Mouse (Mus musculus): ENCODE measurements around the gene Msx2.

Gene Msx2

DNA sequence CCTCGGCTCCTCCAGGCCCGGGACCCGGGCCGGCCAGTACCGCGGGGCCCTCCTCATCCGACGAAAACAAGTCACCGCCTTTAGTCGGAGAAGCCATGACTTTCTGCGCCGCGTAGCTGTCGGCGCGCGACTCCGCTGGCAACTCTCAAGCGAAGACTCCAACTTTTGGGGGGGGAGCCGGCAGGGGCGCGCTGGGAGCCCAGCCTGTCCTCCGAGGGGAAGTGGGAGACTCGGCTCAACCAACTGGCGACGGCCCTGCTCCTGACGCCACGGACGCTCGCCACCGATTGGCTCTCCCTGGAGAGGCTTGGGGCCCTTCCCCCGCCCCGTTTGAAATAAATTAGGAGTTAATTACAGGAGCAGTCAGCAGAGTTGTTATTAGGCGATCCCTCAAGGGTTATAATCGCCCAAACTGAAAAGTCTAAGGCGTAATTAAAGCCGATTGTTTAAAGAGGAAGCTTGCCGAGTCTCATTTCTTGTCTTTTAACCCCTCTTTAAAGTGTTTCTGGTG, at the start of gene Msx2:
TSS of gene Msx2 (minus strand) at position 461 of the 511 bp plus-strand sequence.
- peak; percentile 12 to 13 for DNase-seq

DNA sequence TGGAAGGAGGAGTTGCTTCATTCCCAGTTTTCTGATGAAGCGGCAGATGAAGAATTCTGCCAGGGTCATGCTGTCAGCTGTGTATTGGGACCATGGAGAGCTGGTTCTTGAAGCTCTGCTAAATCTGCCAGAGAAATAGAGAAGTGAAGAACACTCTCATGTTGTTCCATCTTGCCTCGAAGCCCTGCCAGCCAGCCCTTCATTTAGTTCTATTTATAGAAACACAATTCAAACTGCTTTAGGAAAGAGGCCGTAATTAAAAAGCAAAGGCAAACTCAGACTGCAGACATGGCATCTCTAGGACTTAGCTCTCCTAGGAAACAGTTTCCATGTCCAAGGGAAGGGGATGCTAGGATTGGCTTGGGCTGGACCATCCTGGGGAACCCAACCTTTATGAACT, 48.6 kb upstream of the Msx2 start:
- DNase-seq: no peak

DNA sequence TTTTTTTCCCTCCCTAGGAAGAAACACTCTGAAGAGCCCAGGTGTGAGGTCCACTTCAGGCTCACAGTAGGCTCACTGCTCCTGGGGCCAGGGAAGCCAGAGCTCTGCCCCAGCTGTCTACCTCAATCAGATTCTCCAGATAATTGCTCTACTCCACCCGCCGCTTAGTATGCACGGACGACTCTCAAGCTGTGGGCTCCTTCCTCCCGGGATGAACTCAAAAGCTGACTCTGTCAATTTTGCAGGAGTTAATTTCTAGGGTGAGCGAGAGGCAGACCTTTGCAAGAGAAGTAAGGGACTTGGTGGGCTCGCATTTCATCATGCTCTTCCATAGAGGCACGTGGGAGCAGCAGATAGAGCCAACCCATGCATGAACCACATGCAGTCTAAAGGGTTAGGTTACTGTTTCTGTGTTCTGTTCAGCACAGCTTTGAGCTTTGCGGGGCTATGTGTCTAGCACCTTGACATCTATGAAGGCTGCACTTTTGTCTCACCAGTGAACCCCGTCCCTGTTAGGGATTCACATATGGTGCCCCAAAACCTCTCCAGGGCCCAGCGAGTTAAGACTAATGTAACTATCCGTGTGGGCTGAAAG, 47.6 kb upstream of the Msx2 start:
- DNase-seq: no peak

DNA sequence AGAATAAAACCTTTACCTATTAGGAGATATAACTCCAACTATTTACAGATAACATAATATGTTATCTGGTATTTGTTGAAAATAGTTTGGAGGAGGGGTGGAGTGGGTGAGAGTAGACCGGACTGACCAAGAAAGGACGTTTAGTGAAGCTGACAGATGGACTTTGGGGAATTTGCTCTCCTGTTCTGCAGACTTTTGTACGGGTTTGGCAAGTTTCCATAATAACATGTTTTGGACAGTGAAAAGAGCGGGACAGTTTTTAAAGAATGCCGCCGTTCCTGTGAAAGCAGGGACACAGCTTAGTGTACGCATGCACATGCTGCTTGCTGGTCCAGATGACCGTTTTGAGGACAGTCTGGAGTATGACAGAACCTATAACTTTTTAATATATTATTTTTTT, 46.9 kb upstream of the Msx2 start:
- no peak for DNase-seq

DNA sequence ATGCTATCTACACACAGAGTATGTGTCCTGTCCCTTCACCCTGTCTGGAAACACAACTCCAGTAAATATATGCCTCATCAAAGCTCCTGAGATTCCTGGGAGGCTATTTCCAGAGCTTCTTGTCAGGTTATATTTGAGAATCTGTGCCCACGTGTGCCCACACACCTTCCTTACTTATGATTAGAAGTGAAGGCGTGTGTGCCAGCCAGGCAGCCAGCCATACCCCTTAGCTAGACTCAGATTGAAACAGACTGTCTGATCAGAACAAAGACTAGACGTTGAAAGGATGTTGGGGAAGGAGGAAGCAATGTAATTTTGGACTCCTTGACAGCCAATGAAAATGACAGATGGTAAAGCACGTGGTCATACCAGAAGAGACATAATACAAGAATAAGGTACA, 45.4 kb upstream of the Msx2 start:
- DNase-seq: no peak

DNA sequence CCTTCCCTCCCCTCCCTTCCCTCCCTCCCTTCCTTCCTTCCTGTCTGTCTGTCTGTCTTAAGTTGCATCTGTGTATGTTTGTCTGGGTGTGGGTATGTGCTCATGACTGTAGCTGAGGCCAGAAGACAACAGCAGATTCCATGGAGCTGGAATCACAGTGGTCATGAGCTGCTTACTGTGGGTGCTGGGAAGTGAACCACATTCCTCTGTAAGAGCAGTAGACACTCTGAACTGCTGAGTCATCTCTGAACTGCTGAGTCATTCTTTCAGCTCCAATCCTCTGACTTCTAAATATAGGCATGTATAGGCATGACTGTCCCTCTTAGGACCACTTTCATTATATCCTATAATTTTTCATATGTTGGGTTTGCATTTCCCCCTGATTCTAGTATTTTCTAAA, 41.7 kb upstream of the Msx2 start:
- no peak for DNase-seq

DNA sequence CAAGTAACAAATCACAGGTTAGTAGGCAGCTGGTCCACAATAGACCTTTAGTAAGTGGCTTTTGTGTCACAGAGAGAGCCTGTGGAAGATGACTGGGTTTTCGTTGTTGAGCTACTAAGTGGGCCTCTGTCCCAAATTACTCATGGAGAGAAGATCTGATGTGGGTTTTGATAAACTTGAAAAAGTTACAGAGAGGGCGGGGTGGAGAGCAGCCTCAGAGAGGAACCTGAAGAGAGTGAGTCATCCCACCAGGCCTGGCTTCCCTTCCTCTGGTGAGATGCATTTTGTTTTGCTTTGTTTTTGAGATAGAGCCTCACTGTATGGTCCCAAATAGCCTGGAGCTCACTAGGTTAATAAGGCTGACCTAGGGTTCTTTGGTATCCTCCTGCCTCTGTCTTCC, 38.5 kb upstream of the Msx2 start:
- DNase-seq: no peak

DNA sequence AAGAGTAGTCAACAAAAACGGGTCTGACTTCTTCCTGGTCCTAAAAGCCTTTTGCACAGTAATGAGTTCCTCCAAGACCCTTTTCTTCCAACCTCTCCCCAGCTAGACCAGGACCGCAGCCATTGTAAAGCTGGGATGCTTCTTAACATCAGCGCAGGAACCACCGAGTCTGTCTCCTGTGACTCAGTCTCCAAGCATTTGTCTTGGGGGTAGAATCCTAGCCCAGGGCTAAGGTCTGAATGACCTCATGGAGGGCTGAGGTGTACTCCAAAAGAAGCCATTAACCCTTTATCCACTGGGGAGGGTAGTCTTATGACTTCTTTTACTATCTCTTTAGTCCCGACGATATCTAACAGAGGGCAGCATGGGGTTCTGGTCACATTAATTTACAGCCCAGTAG, 29.5 kb upstream of the Msx2 start:
- DNase-seq: no peak

DNA sequence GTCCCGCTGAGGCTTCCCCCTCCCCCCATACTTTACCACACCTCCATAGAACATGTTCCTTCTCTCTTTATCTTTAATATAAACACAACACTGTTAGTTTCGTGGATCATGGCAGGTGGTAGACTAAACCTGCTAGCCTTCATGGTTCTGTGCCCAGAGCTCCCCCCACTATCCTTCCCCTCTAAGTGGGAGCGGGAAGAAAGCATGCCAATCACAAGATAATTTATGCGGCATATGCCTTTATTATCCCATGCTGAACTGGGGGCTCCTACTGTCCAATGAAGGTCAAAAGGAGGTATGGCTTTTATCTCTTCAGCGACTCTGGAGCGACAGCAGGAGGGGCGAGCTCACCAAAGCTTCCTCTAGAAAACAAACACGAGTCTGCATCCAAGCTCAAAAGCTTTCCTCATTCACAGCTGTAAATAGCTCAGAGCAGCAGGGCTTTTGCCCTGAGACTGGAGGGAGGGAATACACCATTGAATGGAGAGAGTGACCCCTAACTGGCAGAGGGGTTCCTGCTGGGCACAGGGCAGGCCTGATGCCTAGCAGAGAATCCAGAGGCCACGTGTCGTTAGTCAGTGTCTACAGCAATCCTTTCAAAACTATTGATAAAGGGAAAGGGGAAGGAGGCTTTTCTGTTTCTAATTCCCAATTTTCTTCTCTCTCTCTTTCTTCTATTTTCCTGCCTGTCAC, 28.8 kb upstream of the Msx2 start:
- no peak for DNase-seq

DNA sequence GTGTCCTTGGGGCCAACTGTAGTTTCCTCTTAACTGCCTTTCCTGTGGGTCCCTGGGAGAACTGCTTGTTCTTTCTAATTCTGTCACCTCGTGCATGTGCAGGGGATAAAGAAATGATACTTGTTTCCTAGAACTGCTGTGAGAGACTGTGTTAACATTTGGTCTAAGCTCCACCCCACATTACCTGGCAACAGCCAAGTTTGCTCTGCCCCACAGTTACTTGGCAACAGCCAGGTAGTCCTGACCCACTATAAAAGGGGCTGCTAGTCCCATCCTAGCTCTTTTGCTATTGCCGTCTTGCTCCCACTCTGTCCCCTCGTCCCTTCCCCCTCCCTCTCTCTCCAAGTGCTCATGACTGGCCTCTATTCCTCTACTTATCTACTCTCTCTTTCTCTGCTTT, 28.2 kb upstream of the Msx2 start:
- no peak for DNase-seq

DNA sequence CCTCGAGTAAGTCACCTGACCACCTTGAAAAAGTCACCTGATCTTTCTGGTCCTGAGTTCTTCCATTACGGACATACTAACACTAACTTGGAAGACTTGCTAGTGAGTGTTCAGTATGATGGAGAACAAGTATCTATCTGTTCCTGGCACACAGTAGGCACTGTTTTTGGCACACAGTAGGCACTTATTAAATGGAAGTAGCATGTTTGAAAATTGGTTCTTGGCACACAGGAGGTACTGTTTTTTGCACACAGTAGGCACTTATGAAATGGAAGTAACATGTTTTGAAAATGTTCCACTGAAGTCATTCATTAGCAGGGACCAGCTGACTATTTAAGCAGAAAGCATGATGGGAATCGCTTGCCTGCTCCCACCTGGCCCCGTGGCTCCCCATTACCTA, 13.6 kb upstream of the Msx2 start:
- DNase-seq: no peak

DNA sequence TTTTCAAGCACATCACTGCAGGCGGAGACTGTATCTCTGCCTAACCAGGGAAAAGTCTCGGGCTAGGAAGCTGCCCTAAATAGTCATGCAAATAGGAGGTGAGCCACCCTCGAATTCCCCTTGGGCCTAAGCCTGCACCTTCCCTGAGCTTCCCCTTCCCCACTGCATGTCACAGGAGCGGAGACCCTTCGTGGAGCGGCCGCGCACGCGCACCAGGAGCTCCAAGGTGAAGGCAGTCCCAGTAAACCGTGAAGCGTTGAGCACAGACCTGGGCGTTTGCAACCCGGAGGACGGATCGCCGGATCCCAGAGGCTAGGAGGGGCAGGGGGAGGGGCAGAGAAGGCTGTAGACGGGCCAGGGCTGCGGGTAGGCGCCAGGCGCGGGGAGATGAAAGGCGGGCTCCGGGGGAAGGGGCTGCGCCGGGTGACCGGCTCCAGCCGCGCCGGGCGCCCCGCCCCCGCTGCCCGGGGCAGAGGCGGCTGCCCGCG, 2.9 kb upstream of the Msx2 start:
- DNase-seq: peak in 1 of 2 experiments; percentile 7

DNA sequence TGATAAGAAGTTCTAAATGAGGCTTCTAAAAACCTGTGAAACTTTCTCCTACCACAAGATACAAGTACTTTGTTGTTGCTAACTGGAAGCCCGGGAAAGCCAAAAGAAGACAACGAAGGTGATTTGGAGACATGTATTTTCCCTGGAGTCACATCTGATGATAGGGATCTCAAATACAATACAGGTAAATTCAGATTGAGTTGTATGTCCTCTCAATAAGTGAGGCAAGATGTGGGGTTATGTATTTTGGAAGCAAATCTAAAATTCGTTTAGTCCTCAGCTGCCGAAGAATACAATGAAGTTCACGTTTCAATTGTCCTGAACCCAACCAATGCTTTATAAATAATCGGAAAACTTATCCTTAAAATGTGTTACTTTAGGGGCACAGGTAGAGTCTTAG, 1.6 kb upstream of the Msx2 start:
- DNase-seq: no peak

DNA sequence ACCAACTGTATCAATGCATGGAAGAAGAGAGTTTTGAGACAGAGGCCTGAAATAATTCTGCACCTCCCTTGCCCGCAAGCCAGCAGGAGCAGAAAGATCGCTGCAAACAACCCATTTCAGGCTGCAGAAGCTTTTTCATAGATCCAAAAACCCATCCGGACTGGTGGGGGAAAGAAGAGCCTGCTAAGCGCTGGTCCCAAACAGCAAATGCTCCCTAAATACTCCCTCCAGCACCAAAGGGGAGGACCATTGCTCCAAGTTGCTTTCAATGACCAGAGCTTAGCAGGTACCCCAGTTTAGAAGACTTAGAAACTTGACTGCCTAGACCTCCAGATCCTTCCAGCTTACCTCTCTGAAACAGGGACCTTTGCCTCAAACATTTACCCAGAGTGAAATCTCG, 1.1 kb upstream of the Msx2 start:
- DNase-seq: no peak

DNA sequence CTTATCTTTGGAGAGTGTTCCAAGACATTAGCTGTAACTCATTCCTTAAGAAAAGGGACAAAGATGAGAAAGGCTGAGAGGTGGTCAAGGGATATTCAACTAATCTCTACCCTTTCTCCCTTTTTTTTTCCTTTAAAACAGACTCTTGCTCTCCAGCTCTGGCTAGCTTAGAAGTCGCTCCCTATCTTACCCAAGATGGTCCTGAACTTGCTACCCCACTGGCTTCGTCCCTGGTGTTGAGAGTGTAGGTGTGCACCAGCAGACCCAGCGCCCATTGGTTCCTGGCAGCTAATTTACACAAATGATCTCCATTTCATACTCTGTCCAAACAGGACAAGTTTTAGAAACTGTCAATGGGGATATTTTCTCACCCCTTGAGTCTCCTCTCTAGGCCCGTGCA, 417 bp upstream of the Msx2 start:
- no peak for DNase-seq

DNA sequence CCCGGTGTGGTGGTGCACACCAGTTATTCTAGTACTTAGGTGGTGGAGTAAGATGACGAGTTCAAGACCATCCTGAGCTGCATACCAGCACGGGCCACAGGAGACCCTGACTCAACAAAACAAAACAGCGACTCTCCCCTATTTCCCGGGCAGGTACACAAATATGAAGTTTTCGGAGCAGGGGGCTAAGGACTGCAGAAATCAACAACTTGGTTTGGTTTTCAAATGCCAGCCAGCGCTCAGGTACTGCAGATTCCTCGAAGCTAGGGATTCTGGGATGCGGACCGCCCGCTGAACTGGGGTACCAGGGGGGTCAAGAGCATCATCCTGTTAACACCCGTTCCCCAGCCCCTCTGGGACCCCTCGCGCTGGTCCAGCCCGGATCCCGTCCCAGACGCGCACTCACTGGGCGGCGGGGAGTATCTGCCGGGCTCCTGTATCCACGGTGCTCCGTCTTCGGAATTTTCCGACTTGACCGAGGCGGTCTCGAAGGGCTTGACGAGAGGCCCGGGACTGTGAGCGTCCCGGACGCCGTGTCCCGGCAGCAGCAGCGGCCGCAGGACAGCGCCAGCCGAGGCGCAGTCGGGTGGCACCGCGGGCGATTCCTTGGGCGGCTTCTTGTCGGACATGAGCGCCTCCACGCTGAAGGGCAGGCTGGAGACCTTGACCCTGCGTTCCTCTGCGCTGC, 804 bp downstream of the Msx2 start:
- DNase-seq: no peak

DNA sequence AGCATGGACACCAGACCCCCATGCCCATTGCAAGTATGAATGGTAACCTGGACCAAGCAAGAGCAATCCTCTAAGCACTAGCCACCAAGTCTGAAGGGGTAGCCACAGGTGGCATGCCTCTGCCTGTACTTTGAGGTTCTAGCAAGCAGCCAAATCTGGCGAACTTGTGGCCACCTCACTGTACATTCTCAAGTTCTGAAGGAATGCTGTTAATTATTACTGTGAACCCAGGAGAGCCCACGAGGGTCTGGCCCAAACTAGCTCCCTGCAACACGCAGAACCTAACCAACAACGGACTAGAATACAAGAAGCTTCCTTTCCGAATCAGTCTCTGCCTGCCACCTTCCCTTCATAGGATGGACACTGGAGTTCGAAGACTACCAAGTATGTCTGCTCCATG, 1.5 kb downstream of the Msx2 start:
- DNase-seq: no peak

DNA sequence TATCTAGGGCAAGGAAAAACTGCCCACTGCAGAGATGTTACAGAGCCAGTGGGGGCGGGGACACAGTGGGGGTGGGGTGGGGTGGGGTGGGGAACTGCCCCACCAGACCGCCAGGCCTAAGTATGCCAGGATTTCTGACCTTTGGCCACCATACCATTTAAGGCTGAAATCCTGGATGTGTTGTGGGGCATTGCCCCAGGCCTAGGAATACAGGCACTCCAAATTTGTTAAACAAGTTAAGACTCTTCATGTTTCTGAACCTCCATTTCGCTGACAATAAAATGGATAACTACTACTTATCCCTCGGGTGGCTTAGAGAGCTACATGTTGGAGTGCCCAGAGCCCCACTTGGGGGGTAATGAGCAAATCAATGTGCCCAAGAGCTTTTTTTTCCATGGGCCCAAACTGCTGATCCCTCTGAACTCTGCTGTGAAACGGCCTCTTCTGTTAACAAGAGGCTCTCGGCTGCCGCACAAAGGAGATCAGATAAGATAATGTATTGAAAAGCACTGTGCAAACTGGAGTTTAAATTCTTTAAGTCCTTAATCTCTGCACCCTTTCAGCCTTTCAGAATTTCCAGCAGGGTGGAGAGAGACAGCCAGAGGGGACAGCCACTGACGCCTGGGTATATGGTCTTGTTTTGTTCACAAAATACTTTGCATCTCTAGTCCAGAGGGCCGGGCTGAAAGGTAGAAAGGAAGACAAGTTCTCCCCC, 2.3 kb downstream of the Msx2 start:
- DNase-seq: no peak

DNA sequence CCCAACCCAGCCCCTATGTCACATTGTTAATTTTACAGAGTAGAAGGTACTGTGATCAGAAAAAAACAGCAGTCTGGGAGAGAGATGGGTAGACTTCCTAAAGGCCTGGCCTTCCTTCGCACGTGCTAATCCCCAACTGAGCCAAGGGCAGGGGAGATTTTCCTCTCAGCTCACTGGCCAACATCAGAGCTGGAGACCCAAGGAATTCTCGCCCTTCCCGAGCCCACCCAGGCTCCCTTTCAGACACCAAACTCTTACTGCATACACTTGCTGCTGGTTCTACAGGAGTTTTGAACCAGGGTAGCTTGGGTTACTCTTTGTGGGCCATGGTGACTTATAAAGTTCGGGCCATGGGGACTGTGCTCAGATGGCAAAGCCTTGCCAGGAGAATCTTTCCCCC, 3.1 kb downstream of the Msx2 start:
- no peak for DNase-seq

DNA sequence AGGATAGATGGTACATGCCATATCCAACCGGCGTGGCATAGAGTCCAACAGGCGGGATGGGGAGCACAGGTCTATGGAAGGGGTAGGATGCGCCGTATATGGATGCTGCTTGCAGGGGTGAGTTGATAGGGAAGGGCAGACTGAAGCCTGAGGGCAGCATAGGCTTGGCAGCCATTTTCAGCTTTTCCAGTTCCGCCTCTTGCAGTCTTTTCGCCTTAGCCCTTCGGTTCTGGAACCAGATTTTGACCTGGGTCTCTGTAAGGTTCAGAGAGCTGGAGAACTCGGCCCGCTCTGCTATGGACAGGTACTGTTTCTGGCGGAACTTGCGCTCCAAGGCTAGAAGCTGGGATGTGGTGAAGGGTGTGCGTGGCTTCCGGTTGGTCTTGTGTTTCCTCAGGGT, 4.7 kb downstream of the Msx2 start:
- DNase-seq: no peak

DNA sequence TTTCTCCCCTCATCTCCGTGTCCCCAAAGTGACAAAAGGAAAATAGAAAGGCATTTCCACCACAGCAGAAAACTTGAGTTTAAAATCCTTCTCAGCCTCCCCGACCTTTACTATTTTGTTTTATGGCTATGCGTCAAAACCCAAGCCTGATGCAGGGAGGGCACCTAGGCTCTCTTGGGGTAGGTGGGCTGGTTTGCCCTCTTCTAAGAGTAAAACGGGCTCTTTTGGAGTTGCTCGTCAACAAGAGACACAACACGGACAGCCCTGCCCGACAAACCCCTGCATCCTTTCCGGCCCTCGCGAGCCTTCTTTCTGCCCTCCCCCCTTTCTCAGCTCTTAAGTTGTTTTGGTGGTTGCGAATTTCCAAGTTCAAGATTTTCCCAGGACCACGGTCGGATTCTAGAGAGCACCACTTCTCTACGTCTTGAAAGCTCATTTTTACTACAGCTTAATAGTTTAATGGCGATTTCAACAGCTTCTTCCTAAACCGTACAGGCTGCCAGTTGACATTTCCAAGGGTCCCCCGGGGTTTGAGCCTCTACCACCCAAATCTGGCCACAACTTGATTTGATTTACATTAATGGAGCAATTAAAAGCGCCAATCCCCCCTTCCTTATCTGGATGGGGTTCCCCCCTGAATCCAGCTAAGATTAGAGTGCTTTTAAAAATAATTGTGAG, 6.5 kb downstream of the Msx2 start:
- no peak for DNase-seq

DNA sequence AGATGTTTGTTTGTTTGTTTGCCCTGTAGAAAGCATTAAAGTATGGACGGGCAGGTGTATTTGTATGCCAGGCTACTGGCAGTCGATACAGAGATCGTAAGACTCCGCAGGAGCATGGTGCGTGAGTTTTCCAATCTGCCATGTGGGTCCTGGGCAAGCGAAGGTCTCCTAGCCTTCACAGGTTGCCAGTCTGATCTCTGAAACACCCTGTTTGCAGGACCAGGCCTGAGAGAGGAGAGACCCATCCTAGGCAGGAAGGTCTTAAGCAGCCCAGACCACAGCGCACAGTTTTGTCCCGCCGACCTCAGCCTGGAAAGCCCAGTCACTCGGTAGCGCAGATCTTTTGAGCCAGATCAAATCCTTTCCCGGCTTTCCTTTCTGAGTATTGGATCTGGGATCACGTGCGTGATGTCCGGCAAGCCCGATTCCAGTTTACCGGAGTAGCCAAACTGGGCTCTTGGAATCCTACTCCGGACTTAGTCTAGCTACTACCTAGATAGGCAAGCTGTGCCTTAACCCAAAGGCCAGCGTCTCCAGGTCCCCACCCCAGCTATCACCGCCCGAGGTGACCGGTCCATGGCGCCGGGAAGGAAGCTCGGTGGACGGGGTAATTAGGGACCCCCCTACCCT, 7.6 kb downstream of the Msx2 start:
- no peak for DNase-seq
